Comparison of ENCODE assay signal across 14 mouse cellular contexts in the genomic region with DNA sequence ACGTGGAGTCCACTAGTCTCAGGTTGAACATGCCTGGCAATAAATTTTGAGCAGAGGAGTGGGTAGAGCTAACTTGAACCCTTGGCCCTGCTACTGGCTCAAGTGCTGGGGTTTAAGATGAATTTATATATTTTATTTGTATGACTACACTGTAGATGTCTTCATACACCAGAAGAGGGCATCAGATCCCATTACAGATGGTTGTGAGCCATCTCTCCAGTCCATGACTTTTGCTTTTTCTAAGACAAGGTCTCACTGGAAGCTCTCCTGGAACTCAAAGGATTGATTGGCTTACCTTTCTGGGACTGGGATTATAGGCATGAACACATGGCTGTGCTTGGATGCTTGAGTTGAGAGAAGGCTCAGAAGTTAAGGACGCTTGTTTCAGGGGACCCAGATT. TPM values are rescaled to one million over a fixed set of nuclear protein-coding genes. Genes with fewer than 3 reads are reported as not detected.
A peak's percentile ranks its signal among the peaks of the same experiment; 100 is the strongest.
DNase-seq lines count a peak whose midpoint lies in the region; ATAC-seq and TF ChIP-seq lines count a peak whose summit lies in the region.
"Had no signal": no experiment of that assay in that cellular context is flagged by ENCODE, and none has a peak within 500 bp of the region (broad histone marks: within the 10 kb centered on the region; RNA-seq: fewer than 3 reads in every experiment).

No protein-coding gene starts in this region.

- H3K4me3 ChIP-seq in layer of hippocampus, adult 2 months, result no peak overlapping the region
- peak overlapping the region; percentile 97 for H3K4me3 ChIP-seq in E14TG2a.4 (replicated peaks; ENCODE audit: low read length)
- no peak overlapping the region for H3K4me3 ChIP-seq in liver, embryonic 15.5 days (replicated peaks)
- no peak overlapping the region for H3K4me3 ChIP-seq in cerebellum, adult 2 months (replicated peaks; ENCODE audit: insufficient read depth, low read depth, low read length)
- H3K4me3 ChIP-seq: midbrain, embryonic 15.5 days had no signal

- H3K9ac ChIP-seq in liver, embryonic 15.5 days, result no peak overlapping the region
- H3K9ac ChIP-seq: midbrain, embryonic 15.5 days had no signal

- H3K4me1 ChIP-seq in E14TG2a.4 (replicated peaks; ENCODE audit: low read depth, low read length), result peaks cover 41% of the 10 kb centered on the region
- peaks cover 42% of the 10 kb centered on the region for H3K4me1 ChIP-seq in liver, embryonic 15.5 days (replicated peaks)
- no peaks in the 10 kb centered on the region for H3K4me1 ChIP-seq in cerebellum, adult 2 months (ENCODE audit: control insufficient read depth, insufficient read depth, low read length)

- H3K9me3 ChIP-seq in E14TG2a.4 (ENCODE audit: low read length), result no peaks in the 10 kb centered on the region
- no peaks in the 10 kb centered on the region for H3K9me3 ChIP-seq in liver, embryonic 15.5 days (replicated peaks)
- H3K9me3 ChIP-seq: midbrain, embryonic 15.5 days had no signal

- H3K27me3 ChIP-seq in E14TG2a.4 (ENCODE audit: insufficient read depth, low read length), result no peaks in the 10 kb centered on the region
- no peaks in the 10 kb centered on the region for H3K27me3 ChIP-seq in liver, embryonic 15.5 days
- H3K27me3 ChIP-seq in cerebellum, adult 2 months (ENCODE audit: control insufficient read depth, insufficient read depth, low read length), result no peaks in the 10 kb centered on the region
- H3K27me3 ChIP-seq: midbrain, embryonic 15.5 days had no signal

- peak overlapping the region; percentile 71; the same call in 1 of the 2 replicates for H3K4me2 ChIP-seq in liver, embryonic 15.5 days
- H3K4me2 ChIP-seq: heart, embryonic 11.5 days; midbrain, embryonic 15.5 days had no signal

- WGBS in liver, embryonic 15.5 days (ENCODE audit: insufficient replicate concordance), result 76% methylated on average over 2 of the region's 2 CpGs
- 89% methylated on average over 2 of the region's 2 CpGs for WGBS in cerebellum, adult 2 months

- H3K27ac ChIP-seq in layer of hippocampus, adult 2 months, result no peak overlapping the region
- no peak overlapping the region; the same call in 1 of the 2 replicates for H3K27ac ChIP-seq in liver, embryonic 15.5 days (replicated peaks)
- no peak overlapping the region for H3K27ac ChIP-seq in cerebellum, adult 2 months (ENCODE audit: insufficient read depth, low read length)
- H3K27ac ChIP-seq: macrophage; midbrain, embryonic 15.5 days had no signal

- DNase-seq in layer of hippocampus, adult 2 months (ENCODE audit: low spot score in 2 of 2), result no peak
- DNase-seq in layer of hippocampus, postnatal 36 days, result no peak
- peak; percentile 34 for DNase-seq in MN1 (ENCODE audit: low spot score)
- DNase-seq in cerebellum, adult 2 months, result no peak
- DNase-seq in adrenal gland, postnatal 4 days (ENCODE audit: low spot score in 2 of 2), result no peak
- DNase-seq: gastrocnemius, postnatal 14 days; heart, postnatal 4 days; thymus, adult 18-20 months had no signal

- H3K36me3 ChIP-seq in E14TG2a.4 (ENCODE audit: insufficient read depth, low read length), result peaks cover 77% of the 10 kb centered on the region
- H3K36me3 ChIP-seq in liver, embryonic 15.5 days (replicated peaks), result peaks cover 68% of the 10 kb centered on the region

- TF ChIP-seq POLR2A in cerebellum, adult 2 months (IDR thresholded peaks at IDR 0.05; ENCODE audit: borderline replicate concordance, insufficient read depth, low read length), result no peak

- no peak for ATAC-seq in liver, embryonic 15.5 days (ENCODE audit: insufficient read depth)
- ATAC-seq: forebrain, embryonic 16.5 days; midbrain, embryonic 15.5 days had no signal

- TF ChIP-seq CTCF in layer of hippocampus, adult 2 months (conservative IDR thresholded peaks at IDR 0.05), result peak; percentile 68
- 0 out of 2 replicates have a peak, but pooled peaks have one; percentile 5 for TF ChIP-seq CTCF in E14TG2a.4 (conservative IDR thresholded peaks at IDR 0.05; ENCODE audit: low read length)
- no peak for TF ChIP-seq CTCF in cerebellum, adult 2 months (IDR thresholded peaks at IDR 0.05; ENCODE audit: borderline replicate concordance, insufficient read depth, low read depth, low read length)

RNA-seq across cellular contexts. Expression of a gene that starts 3.3 kb away (rescaled TPM):
- 100 to 1,000 TPM; 308 to 352 TPM for total RNA-seq in layer of hippocampus, adult 2 months (2021)
- total RNA-seq in layer of hippocampus, postnatal 36 days (2021), result 100 to 1,000 TPM; 277 to 293 TPM
- polyA plus RNA-seq in liver, embryonic 15.5 days (2015; fragmentation: Nextera tagmentation; extraction: Ambion mirVana), result 195 and 292 TPM in 2 replicates
- 845 and 981 TPM in 2 replicates for polyA plus RNA-seq in cerebellum, adult 2 months (2012; rRNA removed)
- 100 to 1,000 TPM; 526 to 531 TPM for total RNA-seq in adrenal gland, postnatal 4 days (2021)

RNA-seq across cellular contexts. Expression of a gene that starts 11.4 kb away (rescaled TPM):
- total RNA-seq in layer of hippocampus, adult 2 months (2021), result 1 to 10 TPM; 5.8 to 6.6 TPM
- total RNA-seq in layer of hippocampus, postnatal 36 days (2021), result 1 to 10 TPM; 5.3 TPM
- 1.2 and 1.6 TPM in 2 replicates for polyA plus RNA-seq in liver, embryonic 15.5 days (2015; fragmentation: Nextera tagmentation; extraction: Ambion mirVana)
- polyA plus RNA-seq in cerebellum, adult 2 months (2012; rRNA removed), result 0.59 and 0.70 TPM in 2 replicates
- 1 to 10 TPM; 6.6 to 8.6 TPM for total RNA-seq in adrenal gland, postnatal 4 days (2021)

RNA-seq across cellular contexts. Expression of a gene that starts 24.0 kb away (rescaled TPM):
- 10 to 100 TPM; 24.3 to 24.8 TPM for total RNA-seq in layer of hippocampus, adult 2 months (2021)
- total RNA-seq in layer of hippocampus, postnatal 36 days (2021), result 10 to 100 TPM; 23.0 to 24.1 TPM
- 11.4 and 12.2 TPM in 2 replicates for polyA plus RNA-seq in liver, embryonic 15.5 days (2015; fragmentation: Nextera tagmentation; extraction: Ambion mirVana)
- 19.5 and 20.6 TPM in 2 replicates for polyA plus RNA-seq in cerebellum, adult 2 months (2012; rRNA removed)
- 10 to 100 TPM; 31.2 to 32.2 TPM for total RNA-seq in adrenal gland, postnatal 4 days (2021)

RNA-seq across cellular contexts. Expression of a gene that starts 56.2 kb away (rescaled TPM):
- total RNA-seq in layer of hippocampus, adult 2 months (2021), result under 1 TPM; 0.13 to 0.17 TPM
- total RNA-seq in layer of hippocampus, postnatal 36 days (2021), result under 1 TPM in 1 of 2 experiments, not detected in 1; 0.17 TPM
- not detected in 2 replicates for polyA plus RNA-seq in liver, embryonic 15.5 days (2015; fragmentation: Nextera tagmentation; extraction: Ambion mirVana)
- 0.03 and 0.07 TPM in 2 replicates for polyA plus RNA-seq in cerebellum, adult 2 months (2012; rRNA removed)
- 10 to 100 TPM; 13.3 to 13.8 TPM for total RNA-seq in adrenal gland, postnatal 4 days (2021)
- polyA plus RNA-seq: macrophage had no signal
